Mouse (Mus musculus): ENCODE measurements at regions not wholly inside any gene's neighbourhood (a gene's known extent, or its start where the extent isn't known, plus 50 kb on each side); places are given as distances from the start of the nearest gene placed in this dataset.

- CTCF ChIA-PET: no interaction called here
Measured at GRCm38 (mm10) chr4:33687434-33687833, 237.0 kb upstream of the Cnr1 start.

GRCm38 (mm10) chr4:33693441-33693840, 231.0 kb upstream of the Cnr1 start:
- CTCF ChIA-PET: no interaction called here

- CTCF ChIA-PET: no interaction called here
Measured at GRCm38 (mm10) chr4:33696969-33697368, 227.4 kb upstream of the Cnr1 start.

- CTCF ChIA-PET: no interaction called here
Measured at GRCm38 (mm10) chr4:33702028-33702666, 222.2 kb upstream of the Cnr1 start.

GRCm38 (mm10) chr4:33705722-33706121, 218.7 kb upstream of the Cnr1 start:
- CTCF ChIA-PET: interaction anchor here (0.5 kb wide), 1 partner anchor 557 kb away, joined by 3 read pairs; no protein-coding TSS in a partner anchor

- CTCF ChIA-PET: no interaction called here
Measured at GRCm38 (mm10) chr4:33706785-33707184, 217.6 kb upstream of the Cnr1 start.

GRCm38 (mm10) chr4:33716475-33717117, 207.8 kb upstream of the Cnr1 start:
- CTCF ChIA-PET: interaction anchor here (0.5 kb wide), 1 partner anchor 756 kb away, joined by 4 read pairs; no protein-coding TSS in a partner anchor

GRCm38 (mm10) chr4:33720972-33721371, 203.4 kb upstream of the Cnr1 start:
- CTCF ChIA-PET: no interaction called here

GRCm38 (mm10) chr4:33721971-33722370, 202.4 kb upstream of the Cnr1 start:
- CTCF ChIA-PET: no interaction called here

GRCm38 (mm10) chr4:33731837-33732236, 192.6 kb upstream of the Cnr1 start:
- CTCF ChIA-PET: no interaction called here

GRCm38 (mm10) chr4:33734923-33735322, 189.5 kb upstream of the Cnr1 start:
- CTCF ChIA-PET: no interaction called here

- CTCF ChIA-PET: no interaction called here
Measured at GRCm38 (mm10) chr4:33735442-33735966, 188.9 kb upstream of the Cnr1 start.

GRCm38 (mm10) chr4:33736061-33736701, 188.2 kb upstream of the Cnr1 start:
- CTCF ChIA-PET: no interaction called here

GRCm38 (mm10) chr4:33737337-33737736, 187.1 kb upstream of the Cnr1 start:
- CTCF ChIA-PET: no interaction called here

- CTCF ChIA-PET: no interaction called here
Measured at GRCm38 (mm10) chr4:33737859-33738417, 186.5 kb upstream of the Cnr1 start.

GRCm38 (mm10) chr4:33739211-33739904, 185.0 kb upstream of the Cnr1 start:
- CTCF ChIA-PET: no interaction called here

GRCm38 (mm10) chr4:33740982-33741381, 183.4 kb upstream of the Cnr1 start:
- CTCF ChIA-PET: no interaction called here

GRCm38 (mm10) chr4:33745180-33745579, 179.2 kb upstream of the Cnr1 start:
- CTCF ChIA-PET: no interaction called here

GRCm38 (mm10) chr4:33747316-33747895, 177.0 kb upstream of the Cnr1 start:
- CTCF ChIA-PET: no interaction called here

- CTCF ChIA-PET: no interaction called here
Measured at GRCm38 (mm10) chr4:33767721-33768120, 156.7 kb upstream of the Cnr1 start.

GRCm38 (mm10) chr4:33786027-33786426, 138.4 kb upstream of the Cnr1 start:
- CTCF ChIA-PET: no interaction called here

- CTCF ChIA-PET: no interaction called here
Measured at GRCm38 (mm10) chr4:33786958-33787357, 137.4 kb upstream of the Cnr1 start.
